ENCODE assay signal across 14 mouse cellular contexts in genomic region chr4:109442649-109443048, GRCm38 (mm10). TPM values are rescaled to one million over a fixed set of nuclear protein-coding genes. Genes with fewer than 3 reads are reported as not detected.
DNase-seq lines count a peak whose midpoint lies in the region; ATAC-seq and TF ChIP-seq lines count a peak whose summit lies in the region.
"Had no signal": no experiment of that assay in that cellular context is flagged by ENCODE, and none has a peak within 500 bp of the region (broad histone marks: within the 10 kb centered on the region; RNA-seq: fewer than 3 reads in every experiment).

No protein-coding gene starts in this region.

- H3K9me3 ChIP-seq in heart, embryonic 13.5 days, result no peaks in the 10 kb centered on the region
- no peaks in the 10 kb centered on the region for H3K9me3 ChIP-seq in heart, embryonic 10.5 days
- no peaks in the 10 kb centered on the region for H3K9me3 ChIP-seq in neural tube, embryonic 15.5 days (replicated peaks)
- H3K9me3 ChIP-seq in liver, postnatal 0 days (ENCODE audit: low read length), result no peaks in the 10 kb centered on the region
- H3K9me3 ChIP-seq in hindbrain, embryonic 16.5 days (ENCODE audit: control insufficient read depth, low read length), result no peaks in the 10 kb centered on the region
- H3K9me3 ChIP-seq: forebrain, embryonic 10.5 days; heart, embryonic 12.5 days; hindbrain, embryonic 13.5 days; midbrain, embryonic 15.5 days had no signal

- ATAC-seq in heart, embryonic 13.5 days (ENCODE audit: extremely low read depth, insufficient number of reproducible peaks, low FRiP score, low TSS enrichment), result no peak
- no peak for ATAC-seq in neural tube, embryonic 15.5 days (ENCODE audit: low FRiP score)
- no peak for ATAC-seq in liver, postnatal 0 days
- no peak for ATAC-seq in hindbrain, embryonic 16.5 days
- ATAC-seq: midbrain, embryonic 15.5 days had no signal

- no peak for DNase-seq in heart, embryonic 10.5 days (ENCODE audit: low spot score)
- peak; percentile 7 for DNase-seq in neural tube, embryonic 10.5 days (ENCODE audit: extremely low spot score, low spot score)
- peak; percentile 83 for DNase-seq in cerebellum, adult 9-11 months
- no peak for DNase-seq in liver, postnatal 0 days
- DNase-seq in gastrocnemius, adult 18-20 months (ENCODE audit: low spot score), result no peak
- DNase-seq: kidney, adult 18-20 months; thymus, postnatal 4 days had no signal

- no peak overlapping the region for H3K9ac ChIP-seq in heart, embryonic 13.5 days
- H3K9ac ChIP-seq in neural tube, embryonic 15.5 days (replicated peaks), result no peak overlapping the region
- H3K9ac ChIP-seq in liver, postnatal 0 days (replicated peaks), result no peak overlapping the region
- H3K9ac ChIP-seq in hindbrain, embryonic 16.5 days (ENCODE audit: low read depth, low read length), result no peak overlapping the region
- H3K9ac ChIP-seq: heart, embryonic 12.5 days; hindbrain, embryonic 13.5 days; midbrain, embryonic 15.5 days had no signal

- TF ChIP-seq CTCF in liver, postnatal 0 days (IDR thresholded peaks at IDR 0.05; ENCODE audit: low read depth), result no peak

- peak overlapping the region; percentile 32 for H3K27ac ChIP-seq in heart, embryonic 13.5 days (replicated peaks)
- H3K27ac ChIP-seq in heart, embryonic 10.5 days, result no peak overlapping the region
- no peak overlapping the region for H3K27ac ChIP-seq in neural tube, embryonic 15.5 days (replicated peaks)
- peak overlapping the region; percentile 50 for H3K27ac ChIP-seq in liver, postnatal 0 days (ENCODE audit: low read depth)
- H3K27ac ChIP-seq in hindbrain, embryonic 16.5 days (ENCODE audit: low read depth, low read length), result no peak overlapping the region
- H3K27ac ChIP-seq: forebrain, embryonic 10.5 days; hindbrain, embryonic 13.5 days; midbrain, embryonic 15.5 days had no signal

- peaks cover 75% of the 10 kb centered on the region for H3K4me1 ChIP-seq in heart, embryonic 13.5 days
- peaks cover 43% of the 10 kb centered on the region for H3K4me1 ChIP-seq in heart, embryonic 10.5 days
- no peaks in the 10 kb centered on the region for H3K4me1 ChIP-seq in neural tube, embryonic 15.5 days
- H3K4me1 ChIP-seq in liver, postnatal 0 days (ENCODE audit: insufficient read depth), result peaks cover 66% of the 10 kb centered on the region
- no peaks in the 10 kb centered on the region for H3K4me1 ChIP-seq in hindbrain, embryonic 16.5 days (ENCODE audit: control insufficient read depth, insufficient read depth, low read depth, low read length)
- H3K4me1 ChIP-seq: hindbrain, embryonic 13.5 days had no signal

- H3K4me3 ChIP-seq in heart, embryonic 13.5 days, result no peak overlapping the region
- no peak overlapping the region for H3K4me3 ChIP-seq in heart, embryonic 10.5 days
- H3K4me3 ChIP-seq in neural tube, embryonic 15.5 days (replicated peaks), result no peak overlapping the region
- no peak overlapping the region for H3K4me3 ChIP-seq in liver, postnatal 0 days (ENCODE audit: low read depth, low read length)
- no peak overlapping the region for H3K4me3 ChIP-seq in hindbrain, embryonic 16.5 days (ENCODE audit: low read length)
- H3K4me3 ChIP-seq: forebrain, embryonic 10.5 days; heart, embryonic 12.5 days; hindbrain, embryonic 13.5 days; midbrain, embryonic 15.5 days had no signal

- no peak for TF ChIP-seq EP300 in liver, postnatal 0 days (IDR thresholded peaks at IDR 0.05; ENCODE audit: low read depth)

- no peak overlapping the region for H3K4me2 ChIP-seq in heart, embryonic 13.5 days
- H3K4me2 ChIP-seq in neural tube, embryonic 15.5 days, result no peak overlapping the region
- H3K4me2 ChIP-seq in liver, postnatal 0 days (ENCODE audit: low read depth, low read length), result peak overlapping the region; percentile 16; the same call in 1 of the 2 replicates
- H3K4me2 ChIP-seq in hindbrain, embryonic 16.5 days (ENCODE audit: low read length), result no peak overlapping the region
- H3K4me2 ChIP-seq: heart, embryonic 12.5 days; hindbrain, embryonic 13.5 days; midbrain, embryonic 15.5 days had no signal

- H3K36me3 ChIP-seq in heart, embryonic 13.5 days, result peaks cover 38% of the 10 kb centered on the region
- H3K36me3 ChIP-seq in heart, embryonic 10.5 days, result peaks cover 12% of the 10 kb centered on the region
- no peaks in the 10 kb centered on the region for H3K36me3 ChIP-seq in neural tube, embryonic 15.5 days
- peaks cover 11% of the 10 kb centered on the region for H3K36me3 ChIP-seq in liver, postnatal 0 days (replicated peaks; ENCODE audit: insufficient read depth, low read length)
- H3K36me3 ChIP-seq in hindbrain, embryonic 16.5 days (ENCODE audit: control insufficient read depth, insufficient read depth, low read length), result no peaks in the 10 kb centered on the region
- H3K36me3 ChIP-seq: midbrain, embryonic 15.5 days had no signal

- 59% methylated on average over 4 of the region's 4 CpGs for WGBS in heart, embryonic 13.5 days
- 83% methylated on average over 4 of the region's 4 CpGs for WGBS in heart, embryonic 10.5 days
- 87% methylated on average over 4 of the region's 4 CpGs for WGBS in neural tube, embryonic 15.5 days
- WGBS in liver, postnatal 0 days (ENCODE audit: insufficient replicate concordance), result 77% methylated on average over 4 of the region's 4 CpGs
- WGBS in hindbrain, embryonic 16.5 days, result 84% methylated on average over 4 of the region's 4 CpGs

- H3K27me3 ChIP-seq in heart, embryonic 13.5 days (replicated peaks), result no peaks in the 10 kb centered on the region
- no peaks in the 10 kb centered on the region for H3K27me3 ChIP-seq in heart, embryonic 10.5 days (ENCODE audit: insufficient read depth, poor library complexity, severe bottlenecking)
- no peaks in the 10 kb centered on the region for H3K27me3 ChIP-seq in neural tube, embryonic 15.5 days (replicated peaks)
- no peaks in the 10 kb centered on the region for H3K27me3 ChIP-seq in liver, postnatal 0 days (ENCODE audit: insufficient read depth, low read length)
- no peaks in the 10 kb centered on the region for H3K27me3 ChIP-seq in hindbrain, embryonic 16.5 days (replicated peaks; ENCODE audit: control insufficient read depth, insufficient read depth, low read length)
- H3K27me3 ChIP-seq: heart, embryonic 12.5 days; hindbrain, embryonic 13.5 days; midbrain, embryonic 15.5 days had no signal

RNA-seq across cellular contexts. Expression of gene Ttc39a, which starts 36.2 kb away (rescaled TPM):
- polyA plus RNA-seq in heart, embryonic 13.5 days (2015; fragmentation: Nextera tagmentation; extraction: Ambion mirVana), result 8.8 and 9.7 TPM in 2 replicates
- polyA plus RNA-seq in heart, embryonic 10.5 days (2016; fragmentation: Nextera tagmentation; extraction: Ambion mirVana), result 9.4 and 10.7 TPM in 2 replicates
- polyA plus RNA-seq in neural tube, embryonic 15.5 days (2015; fragmentation: Nextera tagmentation; extraction: Ambion mirVana), result 4.9 and 6.2 TPM in 2 replicates
- 5.0 and 5.4 TPM in 2 replicates for polyA plus RNA-seq in liver, postnatal 0 days (2015; fragmentation: Nextera tagmentation; extraction: Ambion mirVana)
- polyA plus RNA-seq in hindbrain, embryonic 16.5 days (2015; fragmentation: Nextera tagmentation; extraction: Ambion mirVana), result 3.4 and 5.0 TPM in 2 replicates
- under 1 TPM in 1 of 2 experiments, not detected in 1; 0.11 TPM for total RNA-seq in gastrocnemius, adult 18-20 months (2021)

RNA-seq across cellular contexts. Expression of gene Rnf11, which starts 41.9 kb away (rescaled TPM):
- polyA plus RNA-seq in heart, embryonic 13.5 days (2015; fragmentation: Nextera tagmentation; extraction: Ambion mirVana), result 42.6 and 45.0 TPM in 2 replicates
- 31.1 and 31.4 TPM in 2 replicates for polyA plus RNA-seq in heart, embryonic 10.5 days (2016; fragmentation: Nextera tagmentation; extraction: Ambion mirVana)
- 58.1 and 67.8 TPM in 2 replicates for polyA plus RNA-seq in neural tube, embryonic 15.5 days (2015; fragmentation: Nextera tagmentation; extraction: Ambion mirVana)
- polyA plus RNA-seq in liver, postnatal 0 days (2015; fragmentation: Nextera tagmentation; extraction: Ambion mirVana), result 34.0 and 38.4 TPM in 2 replicates
- polyA plus RNA-seq in hindbrain, embryonic 16.5 days (2015; fragmentation: Nextera tagmentation; extraction: Ambion mirVana), result 58.8 and 60.3 TPM in 2 replicates
- 100 to 1,000 TPM; 123 to 131 TPM for total RNA-seq in gastrocnemius, adult 18-20 months (2021)

Comparison
In these comparisons a context has a peak if more than half of its experiments do, and no peak if none do; other contexts are left out.
1. H3K27ac ChIP-seq: peak in heart, embryonic 13.5 days (single experiment) and liver, postnatal 0 days (single experiment); none in heart, embryonic 10.5 days (single experiment), neural tube, embryonic 15.5 days (single experiment) and hindbrain, embryonic 16.5 days (single experiment).
2. DNase-seq: peak in neural tube, embryonic 10.5 days (single experiment) and cerebellum, adult 9-11 months (single experiment); none in heart, embryonic 10.5 days (single experiment), liver, postnatal 0 days (single experiment) and gastrocnemius, adult 18-20 months (single experiment).